Mouse (Mus musculus): ENCODE results near the gene Chchd4. TPM values are rescaled to one million over a fixed set of nuclear protein-coding genes. Genes with fewer than 3 reads are reported as not detected.
A peak's percentile ranks its signal among the peaks of the same experiment; 100 is the strongest.

Gene Chchd4
- polyA plus RNA-seq, 1 experiment: 14.0 TPM

DNA sequence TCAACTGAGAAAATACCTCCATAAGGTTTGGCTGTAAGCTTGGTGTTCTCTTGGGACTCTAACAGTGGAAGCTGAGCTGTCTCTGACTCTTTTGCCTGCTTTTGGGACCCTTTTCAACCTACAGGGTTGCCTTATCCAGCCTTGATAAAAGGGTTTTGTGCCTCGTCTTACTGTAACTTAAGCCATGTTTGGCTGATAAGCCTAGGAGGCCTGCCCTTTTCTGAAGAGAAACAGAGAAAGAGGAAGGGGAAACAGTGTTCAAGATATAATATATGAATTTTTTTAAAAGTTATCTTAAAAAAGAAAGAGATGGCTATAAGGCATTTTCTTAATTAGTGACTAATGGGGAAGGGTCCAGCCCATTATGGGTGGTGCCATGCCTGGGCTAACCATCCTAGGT lies 30.0 kb upstream of the Chchd4 start:
- no peak for DNase-seq (ENCODE audit: low read depth)
- TF ChIP-seq POLR2A (IDR thresholded peaks at IDR 0.05; ENCODE audit: borderline replicate concordance, extremely low read depth, insufficient read depth, insufficient read length, poor library complexity, severe bottlenecking): no peak
- TF ChIP-seq CTCF (IDR thresholded peaks at IDR 0.05; ENCODE audit: borderline replicate concordance, extremely low read depth, insufficient read depth, insufficient read length): no peak

DNA sequence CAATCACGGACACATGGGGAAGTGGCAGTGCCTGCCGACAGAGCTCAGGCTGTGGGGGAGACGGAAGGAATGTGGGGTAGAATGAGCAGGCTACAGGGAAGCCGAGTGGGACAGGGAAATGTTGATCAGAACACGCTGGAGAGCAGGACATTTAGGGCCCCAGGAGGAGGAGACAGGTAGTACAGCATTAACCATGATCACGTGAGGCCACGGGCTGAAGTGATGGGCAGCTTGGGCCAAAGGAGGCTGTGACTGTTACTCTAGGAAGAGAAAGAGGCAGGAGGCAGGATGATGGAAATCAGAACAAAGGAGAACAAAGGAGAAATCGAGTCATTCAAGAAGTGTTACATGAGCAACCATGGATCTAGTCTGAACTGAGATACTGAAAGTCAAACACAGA lies 21.2 kb upstream of the Chchd4 start:
- TF ChIP-seq CTCF (IDR thresholded peaks at IDR 0.05; ENCODE audit: borderline replicate concordance, extremely low read depth, insufficient read depth, insufficient read length) (no peak), POLR2A (IDR thresholded peaks at IDR 0.05; ENCODE audit: borderline replicate concordance, extremely low read depth, insufficient read depth, insufficient read length, poor library complexity, severe bottlenecking) (no peak)

DNA sequence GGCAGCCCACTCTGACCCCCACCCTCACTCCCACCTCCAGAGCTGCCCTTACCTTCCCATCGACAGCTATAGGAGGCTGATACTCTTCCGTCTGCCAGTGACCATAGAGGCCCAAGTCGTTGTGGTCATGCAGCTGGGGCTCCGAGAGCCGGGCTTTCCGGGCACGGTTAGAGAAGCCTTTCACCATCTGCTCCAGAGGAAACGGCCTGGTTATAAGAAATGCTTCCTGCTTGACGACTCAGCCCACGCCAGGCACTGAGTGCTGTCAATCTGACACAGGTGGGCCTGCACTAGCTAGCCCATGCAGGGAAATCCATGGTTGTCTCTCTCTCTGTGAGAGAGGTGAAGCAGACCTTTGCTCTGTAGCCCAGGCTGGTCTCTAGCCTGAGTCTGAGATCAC lies 19.7 kb upstream of the Chchd4 start:
- TF ChIP-seq CTCF (IDR thresholded peaks at IDR 0.05; ENCODE audit: borderline replicate concordance, extremely low read depth, insufficient read depth, insufficient read length) (no peak), POLR2A (IDR thresholded peaks at IDR 0.05; ENCODE audit: borderline replicate concordance, extremely low read depth, insufficient read depth, insufficient read length, poor library complexity, severe bottlenecking) (no peak)

More for the DNA sequence above, 21.2 kb upstream of the Chchd4 start:
- no peak for DNase-seq (ENCODE audit: low read depth)

DNA sequence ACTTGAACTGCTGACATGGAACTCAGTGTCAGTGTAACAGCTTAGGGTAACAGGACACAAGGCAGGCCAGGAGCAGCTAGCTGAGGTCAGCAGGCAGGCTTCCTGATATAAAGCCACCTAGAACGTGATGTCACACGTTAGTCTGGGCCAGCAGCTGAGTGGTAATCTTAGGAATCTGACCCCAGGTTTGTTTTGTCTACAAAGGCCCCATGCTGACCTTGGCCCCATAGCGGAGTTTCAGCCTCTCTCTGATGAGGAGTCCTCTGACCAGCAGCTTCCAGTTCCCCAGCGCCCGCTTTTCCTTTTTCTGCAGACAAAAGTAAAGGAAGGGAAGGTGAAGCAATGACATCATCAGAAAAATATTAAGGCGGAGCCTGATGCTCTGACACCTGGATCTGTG lies 17.7 kb upstream of the Chchd4 start:
- no peak for DNase-seq (ENCODE audit: low read depth)
- TF ChIP-seq CTCF (IDR thresholded peaks at IDR 0.05; ENCODE audit: borderline replicate concordance, extremely low read depth, insufficient read depth, insufficient read length): no peak
- TF ChIP-seq POLR2A (IDR thresholded peaks at IDR 0.05; ENCODE audit: borderline replicate concordance, extremely low read depth, insufficient read depth, insufficient read length, poor library complexity, severe bottlenecking): no peak

More for the DNA sequence above, 19.7 kb upstream of the Chchd4 start:
- DNase-seq (ENCODE audit: low read depth): no peak

DNA sequence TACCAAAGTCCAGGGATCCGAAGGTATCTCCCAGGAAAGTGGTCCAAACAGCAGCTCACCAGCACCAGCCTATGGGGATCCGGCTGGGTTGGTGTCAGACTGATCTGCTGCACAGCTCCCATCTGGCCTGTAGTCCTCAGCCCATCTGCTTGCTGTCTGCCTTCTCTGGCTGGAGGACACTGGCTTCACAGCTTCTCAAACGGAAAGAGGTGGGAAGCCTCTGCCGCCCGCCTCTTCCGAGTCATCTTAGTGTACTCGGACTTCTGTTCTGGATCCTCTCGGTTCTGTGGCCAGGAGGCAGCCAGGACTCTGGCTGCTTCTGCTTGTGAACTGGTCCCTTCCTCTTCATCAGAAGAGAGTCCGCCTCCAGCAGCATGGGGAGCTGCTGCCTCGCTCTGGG lies 16.5 kb upstream of the Chchd4 start:
- TF ChIP-seq CTCF (IDR thresholded peaks at IDR 0.05; ENCODE audit: borderline replicate concordance, extremely low read depth, insufficient read depth, insufficient read length) (no peak), POLR2A (IDR thresholded peaks at IDR 0.05; ENCODE audit: borderline replicate concordance, extremely low read depth, insufficient read depth, insufficient read length, poor library complexity, severe bottlenecking) (no peak)
- peak; percentile 18 for DNase-seq (ENCODE audit: low read depth)

DNA sequence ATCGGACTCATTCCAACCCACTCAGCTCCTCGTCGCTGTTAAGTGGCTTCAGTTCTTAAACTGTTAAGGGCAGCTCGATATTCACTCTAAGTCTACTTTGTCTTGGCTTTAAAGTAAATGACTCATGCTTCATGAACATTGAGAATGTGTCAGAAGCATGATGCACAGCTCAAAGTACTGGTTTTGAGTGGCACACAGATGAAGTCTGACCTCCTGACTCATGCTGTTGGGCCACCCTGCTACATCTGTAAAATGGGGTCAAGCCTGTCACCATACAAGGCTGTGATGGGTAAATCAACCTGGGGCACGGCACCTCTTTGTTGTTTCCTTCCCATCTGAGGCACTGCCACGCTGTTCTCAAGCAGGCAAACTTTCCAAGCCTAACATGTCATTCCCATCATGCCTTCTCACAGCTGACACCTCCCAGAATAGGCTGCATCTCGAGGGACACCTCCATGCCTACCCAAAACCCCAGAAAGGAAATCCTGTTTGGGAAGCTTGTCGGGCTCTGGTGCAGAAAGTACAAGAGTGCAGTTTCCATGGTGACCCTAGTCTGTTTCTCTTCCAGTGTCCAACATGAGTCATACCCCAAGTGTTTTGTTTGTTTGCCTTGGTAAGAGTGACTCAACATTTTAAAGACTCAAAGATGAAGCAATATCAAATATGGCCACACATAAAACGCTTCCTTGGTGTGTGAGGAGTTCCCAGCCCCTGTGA lies 15.3 kb upstream of the Chchd4 start:
- TF ChIP-seq CTCF (IDR thresholded peaks at IDR 0.05; ENCODE audit: borderline replicate concordance, extremely low read depth, insufficient read depth, insufficient read length) (no peak), POLR2A (IDR thresholded peaks at IDR 0.05; ENCODE audit: borderline replicate concordance, extremely low read depth, insufficient read depth, insufficient read length, poor library complexity, severe bottlenecking) (no peak)
- peak; percentile 12 for DNase-seq (ENCODE audit: low read depth)

DNA sequence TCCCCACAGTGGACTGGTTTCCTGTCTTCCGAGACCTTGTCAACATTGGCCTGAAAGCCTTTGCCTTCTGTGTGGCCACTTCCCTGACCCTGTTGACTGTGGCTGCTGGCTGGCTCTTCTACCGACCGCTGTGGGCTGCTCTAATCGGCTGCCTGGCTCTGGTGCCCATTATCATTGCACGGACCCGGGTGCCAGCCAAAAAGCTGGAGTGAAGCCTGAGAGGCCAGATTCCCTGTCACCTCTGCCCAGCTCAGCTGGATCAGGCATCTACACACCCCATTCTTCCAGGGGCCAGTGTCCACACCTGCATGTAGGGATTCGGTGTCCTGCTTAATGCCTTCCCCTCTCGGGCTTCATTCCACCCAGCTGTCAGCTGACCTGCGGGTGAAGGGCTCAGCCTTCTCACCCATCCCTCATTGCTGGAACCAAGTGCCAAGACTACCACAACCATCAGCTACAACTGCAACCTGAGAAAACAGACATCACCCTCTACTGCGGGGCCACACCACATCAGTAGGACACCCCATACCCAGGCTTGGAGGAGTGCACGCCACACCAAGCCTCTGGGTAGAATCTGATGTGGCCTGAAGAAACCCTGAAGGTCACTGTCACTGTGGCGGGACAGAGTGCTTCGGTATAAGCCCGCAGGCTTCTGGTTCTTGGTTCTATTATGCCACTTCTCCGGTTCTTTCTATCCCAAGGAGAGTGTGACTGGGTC lies 13.5 kb upstream of the Chchd4 start:
- TF ChIP-seq CTCF (IDR thresholded peaks at IDR 0.05; ENCODE audit: borderline replicate concordance, extremely low read depth, insufficient read depth, insufficient read length) (no peak), POLR2A (IDR thresholded peaks at IDR 0.05; ENCODE audit: borderline replicate concordance, extremely low read depth, insufficient read depth, insufficient read length, poor library complexity, severe bottlenecking) (no peak)
- DNase-seq (ENCODE audit: low read depth): no peak

DNA sequence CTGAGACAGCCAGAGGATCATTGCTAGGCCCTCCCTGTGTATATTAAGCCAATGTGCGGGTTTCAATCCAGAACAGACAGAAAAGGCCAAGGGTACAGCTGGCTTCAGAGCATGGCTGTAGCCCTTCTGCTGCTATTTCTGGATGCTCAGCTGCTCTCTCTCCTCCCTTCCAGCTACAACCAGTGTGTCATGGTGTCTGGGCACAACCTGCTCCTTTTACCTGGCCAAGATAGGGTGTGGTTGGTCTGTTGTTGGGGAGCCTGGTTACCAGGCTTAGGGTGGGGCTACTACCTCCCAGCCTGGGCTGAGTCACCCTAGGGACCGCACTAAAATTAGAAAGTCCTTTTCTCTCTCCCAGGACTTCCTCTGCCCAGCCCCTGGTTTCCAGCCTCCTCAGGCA lies 10.0 kb upstream of the Chchd4 start:
- DNase-seq (ENCODE audit: low read depth): no peak
- TF ChIP-seq CTCF (IDR thresholded peaks at IDR 0.05; ENCODE audit: borderline replicate concordance, extremely low read depth, insufficient read depth, insufficient read length) (no peak), POLR2A (IDR thresholded peaks at IDR 0.05; ENCODE audit: borderline replicate concordance, extremely low read depth, insufficient read depth, insufficient read length, poor library complexity, severe bottlenecking) (no peak)

DNA sequence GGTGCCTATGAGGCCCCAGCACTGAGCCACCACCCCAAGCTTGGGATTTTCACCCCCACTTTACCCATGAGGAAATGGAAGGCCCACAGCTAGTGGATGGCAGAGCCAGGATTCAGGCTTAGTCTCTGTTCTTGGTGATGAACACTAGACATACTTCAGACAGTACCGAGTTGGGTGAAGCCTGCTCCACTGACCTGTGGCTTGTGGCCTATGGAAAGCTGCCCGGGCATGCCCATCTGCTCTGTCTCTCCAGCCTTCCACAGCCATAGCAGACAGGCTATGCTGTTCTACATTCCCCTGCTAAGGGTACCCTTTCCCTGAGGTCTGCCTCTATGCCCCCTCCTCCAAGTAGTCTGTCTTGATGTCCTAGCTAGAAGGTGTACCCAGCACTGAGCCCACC lies 3.2 kb upstream of the Chchd4 start:
- DNase-seq (ENCODE audit: low read depth): no peak
- TF ChIP-seq CTCF (IDR thresholded peaks at IDR 0.05; ENCODE audit: borderline replicate concordance, extremely low read depth, insufficient read depth, insufficient read length) (no peak), POLR2A (IDR thresholded peaks at IDR 0.05; ENCODE audit: borderline replicate concordance, extremely low read depth, insufficient read depth, insufficient read length, poor library complexity, severe bottlenecking) (no peak)

DNA sequence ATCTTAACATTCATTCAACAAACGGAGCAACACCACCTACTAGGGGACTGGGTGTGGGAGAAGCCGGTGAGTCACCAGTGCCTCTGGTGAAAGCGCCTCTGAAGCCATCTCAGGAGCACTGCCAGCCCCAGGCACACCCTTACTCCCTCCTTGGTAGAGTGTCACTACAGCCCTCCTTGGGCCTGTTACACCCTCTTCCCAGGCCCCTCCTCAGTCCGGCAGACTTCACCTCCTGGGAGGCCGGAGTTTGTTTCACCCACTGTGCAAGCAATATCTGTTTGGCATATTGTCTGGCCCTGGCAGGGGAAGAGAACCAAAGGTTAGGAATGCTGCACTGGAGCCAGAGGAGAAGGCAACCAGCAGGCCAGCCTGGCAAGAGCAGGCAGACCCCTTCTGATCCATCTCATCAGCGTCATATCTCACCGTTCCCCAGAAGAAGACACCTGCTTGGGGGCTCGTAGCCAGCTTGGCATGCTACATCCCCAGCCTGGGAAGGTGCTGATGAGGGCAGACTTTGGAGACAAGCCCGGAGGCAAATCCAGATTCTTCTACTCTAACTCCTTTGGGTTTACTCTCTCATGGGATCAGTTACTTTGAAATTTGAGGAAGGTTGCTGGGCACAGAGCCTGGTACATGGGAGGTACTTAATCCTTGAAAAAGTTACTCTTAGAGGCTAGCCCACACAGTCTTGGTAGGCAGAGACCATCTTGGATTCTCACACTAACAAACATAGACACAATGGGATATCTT lies 1.3 kb upstream of the Chchd4 start:
- TF ChIP-seq CTCF (IDR thresholded peaks at IDR 0.05; ENCODE audit: borderline replicate concordance, extremely low read depth, insufficient read depth, insufficient read length) (no peak), POLR2A (IDR thresholded peaks at IDR 0.05; ENCODE audit: borderline replicate concordance, extremely low read depth, insufficient read depth, insufficient read length, poor library complexity, severe bottlenecking) (no peak)
- no peak for DNase-seq (ENCODE audit: low read depth)

DNA sequence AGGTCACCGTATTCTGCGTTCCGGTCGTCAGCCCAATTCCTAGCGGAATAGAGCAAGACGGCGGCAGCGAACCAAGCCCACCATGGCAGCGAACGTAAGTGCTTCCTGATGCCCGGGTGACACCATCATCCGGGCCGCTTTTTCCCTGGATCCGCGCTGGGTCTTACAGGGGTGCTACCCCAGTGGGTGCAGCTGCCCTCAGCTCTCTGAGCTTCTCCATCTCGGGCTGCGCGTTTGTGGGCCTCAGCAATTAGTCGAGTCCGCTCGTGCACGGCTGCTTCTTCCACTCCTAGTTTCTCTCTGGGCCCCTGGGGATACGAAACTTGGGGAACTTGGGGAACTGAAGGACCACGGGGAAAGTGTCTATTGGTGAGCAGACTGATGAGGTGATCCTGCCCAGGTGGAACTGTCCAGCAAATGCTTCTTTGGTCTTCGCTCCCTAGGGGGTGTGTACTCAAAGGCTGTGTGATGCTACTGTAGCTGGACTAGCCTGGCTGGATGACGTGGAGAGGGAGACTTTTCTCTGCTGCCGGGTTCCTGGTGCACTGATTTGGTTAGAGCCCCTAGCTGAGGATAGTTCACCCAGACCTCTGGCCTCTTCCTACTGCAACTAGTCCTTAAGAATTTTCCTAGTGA lies 577 bp upstream of the Chchd4 start:
- TF ChIP-seq CTCF (IDR thresholded peaks at IDR 0.05; ENCODE audit: borderline replicate concordance, extremely low read depth, insufficient read depth, insufficient read length): no peak
- TF ChIP-seq POLR2A (IDR thresholded peaks at IDR 0.05; ENCODE audit: borderline replicate concordance, extremely low read depth, insufficient read depth, insufficient read length, poor library complexity, severe bottlenecking): no peak; the same call in 1 of the 2 replicates
- no peak for DNase-seq (ENCODE audit: low read depth)
